Mouse (Mus musculus) heart, adult 2 months (tissue): Measurements from ENCODE around the gene E2f1. TPM values are rescaled to one million over a fixed set of nuclear protein-coding genes. Genes with fewer than 3 reads are reported as not detected.
A peak's percentile ranks its signal among the peaks of the same experiment; 100 is the strongest.

Source experiments
- DNase-seq, 2 experiments: peaks; one replicate each; pipeline ENCODE4 v3.0.0; 2021
- H3K27ac ChIP-seq: fragments of 200-600 bp; 2 replicates; pipeline ENCODE4 v1.8.1; 2022
- H3K27me3 ChIP-seq: fragments of 200-500 bp; 2 replicates; pipeline ENCODE4 v1.6.1; 2012; ENCODE audit warnings: mild to moderate bottlenecking, low read length, inconsistent platforms, mixed read lengths; ENCODE audit not compliant: control insufficient read depth, insufficient read depth
- H3K36me3 ChIP-seq: fragments of 200-500 bp; 2 replicates; pipeline ENCODE4 v1.6.1; 2012; ENCODE audit warnings: low read length, inconsistent platforms; ENCODE audit not compliant: control insufficient read depth, insufficient read depth
- H3K4me1 ChIP-seq: fragments of 200-500 bp; 2 replicates; pipeline ENCODE4 v1.6.1; 2011; ENCODE audit warnings: low read length; ENCODE audit not compliant: control insufficient read depth, insufficient read depth
- H3K4me3 ChIP-seq: fragments of 200-600 bp; 2 replicates; pipeline ENCODE4 v1.8.1; 2022
- H3K79me2 ChIP-seq: fragments of 200-500 bp; replicated peaks from 2 replicates; pipeline ENCODE4 v1.6.1; 2012; ENCODE audit warnings: mild to moderate bottlenecking, inconsistent platforms, low read length, moderate library complexity, mixed read lengths; ENCODE audit not compliant: control insufficient read depth, insufficient read depth
- H3K9ac ChIP-seq: fragments of 200-500 bp; 2 replicates; pipeline ENCODE4 v1.6.1; 2012; ENCODE audit warnings: low read depth, mild to moderate bottlenecking, control low read depth, inconsistent platforms, low read length, mixed read lengths
- CTCF ChIP-seq: fragments of 200-600 bp; IDR thresholded peaks from 2 replicates; pipeline ENCODE4 v1.8.1; 2022; ENCODE audit warnings: antibody characterized with exemption, mild to moderate bottlenecking, moderate library complexity
- EP300 ChIP-seq: fragments of 200-500 bp; IDR thresholded peaks from 2 replicates; pipeline ENCODE4 v1.6.1; 2011; ENCODE audit warnings: low read depth, low read length, control low read depth; ENCODE audit not compliant: insufficient read depth
- POLR2A ChIP-seq: fragments of 200-500 bp; IDR thresholded peaks from 2 replicates; pipeline ENCODE4 v1.6.1; 2011; ENCODE audit warnings: mild to moderate bottlenecking, low read depth, low read length, control low read depth; ENCODE audit not compliant: insufficient read depth
- WGBS: fragments of 180-500 bp; shearing (Covaris S2); methylation state at CpG from one replicate; pipeline ENCODE4 v1.1.7; 2018; 5-methylcytosine and 5-hydroxymethylcytosine counted together
- intact Hi-C: fragments of 180-260 bp; cut with DNase I; formaldehyde crosslinking; loops from one replicate; pipeline ENCODE4 v1.15.1; 2025
- polyA plus RNA-seq: library from polyadenylated mRNA; depleted of rRNA; stranded (reverse); fragments of >200 nt; gene quantifications from 2 replicates; pipeline ENCODE4 v1.2.3, GENCODE M21; 2012
- total RNA-seq, 2 experiments: library from RNA; stranded (reverse); gene quantifications; 2 replicates each; pipeline ENCODE4 v1.2.3; 2021

The E2f1 gene
- total and polyA plus RNA-seq, 3 experiments: 0.39 to 1.1 (median 0.70) TPM

- TF ChIP-seq EP300 (no peak), CTCF (no peak), POLR2A (no peak)
- H3K4me1 ChIP-seq: peaks cover 5% of the 10 kb centered on the region
- peak within 1 kb of the TSS; percentile 27 for H3K4me3 ChIP-seq
- 10% methylated on average over 34 of the region's 34 CpGs for WGBS
- intact Hi-C loops: no loop called here
- peak; percentile 44 to 45 for DNase-seq
- no peaks in the 10 kb centered on the region for H3K36me3 ChIP-seq
- H3K27ac ChIP-seq: no peak within 1 kb of the TSS; the same call in 1 of the 2 replicates
- no peaks in the 10 kb centered on the region for H3K79me2 ChIP-seq
- H3K27me3 ChIP-seq: no peaks in the 10 kb centered on the region
- peak within 1 kb of the TSS; percentile 36; the same call in 1 of the 2 replicates for H3K9ac ChIP-seq
Observed at GRCm38 (mm10) chr2:154558264-154559039, 11.2 kb downstream of the E2f1 start, which contains the start of gene Necab3. Gene Necab3 (minus strand): TSS chr2:154558890.

- no peak for DNase-seq
- no peaks in the 10 kb centered on the region for H3K36me3 ChIP-seq
- H3K27me3 ChIP-seq: no peaks in the 10 kb centered on the region
- peaks cover 5% of the 10 kb centered on the region for H3K4me1 ChIP-seq
- 53% methylated on average over 5 of the region's 5 CpGs for WGBS
- no peak overlapping the region for H3K27ac ChIP-seq
- no peak overlapping the region for H3K4me3 ChIP-seq
- TF ChIP-seq POLR2A: no peak
- TF ChIP-seq EP300: no peak
- no peak for TF ChIP-seq CTCF
- no peaks in the 10 kb centered on the region for H3K79me2 ChIP-seq
- H3K9ac ChIP-seq: no peak overlapping the region
- intact Hi-C loops: no loop called here
Observed at GRCm38 (mm10) chr2:154557184-154557832, 12.4 kb downstream of the E2f1 start.

DNA sequence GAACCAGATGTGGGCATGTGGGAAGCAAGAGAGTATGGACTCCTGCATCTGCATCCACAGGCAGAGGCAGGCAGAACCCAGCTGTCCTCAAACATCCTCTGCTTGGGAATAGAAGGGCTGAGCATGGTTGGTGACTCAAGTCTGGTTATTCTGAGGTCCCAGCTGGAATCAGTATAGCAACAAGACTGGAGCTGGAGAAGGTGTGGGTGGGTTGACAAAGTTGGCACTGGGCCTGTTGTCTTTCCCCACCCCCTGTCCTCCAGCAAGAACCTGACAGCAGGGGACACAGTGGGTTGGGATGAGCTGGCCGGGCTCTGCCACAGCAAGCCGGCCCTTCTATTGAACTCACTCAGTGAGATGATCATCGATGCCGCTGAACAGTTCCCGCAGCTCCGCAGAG lies 14.5 kb downstream of the E2f1 start:
- intact Hi-C loops: no loop called here
- no peak overlapping the region for H3K4me3 ChIP-seq
- no peaks in the 10 kb centered on the region for H3K79me2 ChIP-seq
- H3K27ac ChIP-seq: no peak overlapping the region
- 86% methylated on average over 6 of the region's 6 CpGs for WGBS
- H3K9ac ChIP-seq: no peak overlapping the region
- peaks cover 5% of the 10 kb centered on the region for H3K4me1 ChIP-seq
- no peaks in the 10 kb centered on the region for H3K27me3 ChIP-seq
- DNase-seq: no peak
- H3K36me3 ChIP-seq: no peaks in the 10 kb centered on the region
- TF ChIP-seq EP300 (no peak), POLR2A (no peak), CTCF (no peak)

DNA sequence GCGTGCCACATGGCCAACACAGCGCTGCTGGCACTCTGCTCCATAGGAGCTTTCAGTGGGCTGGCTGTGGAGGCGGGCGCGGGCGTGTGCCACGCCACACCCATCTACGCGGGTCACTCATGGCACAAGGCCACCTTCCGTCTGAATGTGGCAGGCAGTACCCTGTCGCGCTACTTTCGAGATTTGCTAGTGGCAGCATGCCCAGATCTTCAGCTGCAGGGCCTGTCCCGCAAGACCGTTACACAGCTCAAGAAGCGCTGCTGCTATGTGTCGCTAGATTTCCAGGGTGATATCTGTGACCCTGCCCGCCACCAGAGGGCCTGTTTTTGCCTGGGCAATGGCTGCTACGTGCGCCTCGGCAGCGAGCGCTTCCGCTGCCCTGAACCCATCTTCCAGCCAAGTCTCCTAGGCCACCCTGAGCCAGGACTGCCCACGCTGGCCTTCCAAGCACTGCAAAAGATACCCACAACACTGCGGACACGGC lies 17.2 kb downstream of the E2f1 start:
- intact Hi-C loops: loop anchor here (5.0 kb wide), 1 partner anchor 60 kb away; the partner anchor contains the start of genes 4930519P11Rik and Zfp341
- TF ChIP-seq POLR2A: no peak
- TF ChIP-seq EP300: 0 out of 2 replicates have a peak, but pooled peaks have one; percentile 24
- peak; percentile 76 for TF ChIP-seq CTCF
- 12% methylated on average over 27 of the region's 27 CpGs for WGBS

GRCm38 (mm10) chr2:154551927-154552326 lies 17.8 kb downstream of the E2f1 start:
- intact Hi-C loops: loop anchor here (5.0 kb wide), 1 partner anchor 60 kb away; the partner anchor contains the start of genes 4930519P11Rik and Zfp341
- Histone ChIP-seq H3K4me3 (peak overlapping the region; percentile 44), H3K27ac (no peak overlapping the region), H3K79me2 (no peaks in the 10 kb centered on the region), H3K4me1 (peaks cover 1% of the 10 kb centered on the region; the same call in 1 of the 2 replicates), H3K27me3 (no peaks in the 10 kb centered on the region), H3K36me3 (no peaks in the 10 kb centered on the region), H3K9ac (no peak overlapping the region)
- TF ChIP-seq CTCF (no peak), EP300 (no peak), POLR2A (no peak)
- peak in 1 of 2 experiments; percentile 20 for DNase-seq
- 44% methylated on average over 21 of the region's 21 CpGs for WGBS

More for the DNA sequence above, 17.2 kb downstream of the E2f1 start:
- DNase-seq: peak; percentile 73 to 75
- Histone ChIP-seq H3K27me3 (no peaks in the 10 kb centered on the region), H3K4me3 (peak overlapping the region; percentile 44), H3K27ac (peak overlapping the region; percentile 11; the same call in 1 of the 2 replicates), H3K9ac (peak overlapping the region; percentile 17; the same call in 1 of the 2 replicates), H3K36me3 (no peaks in the 10 kb centered on the region), H3K4me1 (peaks cover 1% of the 10 kb centered on the region; the same call in 1 of the 2 replicates), H3K79me2 (no peaks in the 10 kb centered on the region)
